In the genomic region with DNA sequence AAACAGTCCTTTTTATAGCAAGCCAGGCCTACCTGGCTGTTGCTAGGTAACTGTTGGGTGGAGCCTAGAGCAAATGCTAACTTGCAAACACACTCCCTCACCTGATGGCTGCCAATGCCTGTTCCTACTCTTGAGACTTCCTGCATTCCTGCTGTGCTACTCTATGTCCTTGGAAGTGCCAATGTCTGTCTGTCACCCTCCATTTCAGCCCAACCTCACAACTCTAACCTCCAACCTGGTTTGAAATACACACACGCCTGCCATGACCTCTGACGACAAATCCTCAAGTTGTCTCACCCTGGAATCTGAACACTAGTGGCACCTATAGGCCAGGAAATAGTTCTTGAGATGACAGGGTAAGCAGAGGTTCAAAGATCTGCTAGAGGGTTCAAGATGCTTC, we compare ENCODE assay signal across 14 mouse cellular contexts. TPM values are rescaled to one million over a fixed set of nuclear protein-coding genes. Genes with fewer than 3 reads are reported as not detected.
A peak's percentile ranks its signal among the peaks of the same experiment; 100 is the strongest.
DNase-seq lines count a peak whose midpoint lies in the region; ATAC-seq lines count a peak whose summit lies in the region.
"Had no signal": no experiment of that assay in that cellular context is flagged by ENCODE, and none has a peak within 500 bp of the region (broad histone marks: within the 10 kb centered on the region; RNA-seq: fewer than 3 reads in every experiment).

No protein-coding gene starts in this region.

- peak; percentile 63 for DNase-seq in kidney, postnatal 14 days
- peak; percentile 42 for DNase-seq in lung, postnatal 14 days
- no peak for DNase-seq in cerebellum, postnatal 4 days (ENCODE audit: low spot score in 2 of 2)
- no peak for DNase-seq in neural tube, embryonic 10.5 days (ENCODE audit: extremely low spot score, low spot score)
- DNase-seq in left cerebral cortex, adult 8-10 months (ENCODE audit: low spot score in 2 of 2) = no peak
- no peak for DNase-seq in retina, postnatal 1 day
- DNase-seq: adrenal gland, adult 2 months; cerebellum, postnatal 36 days; gastrocnemius, adult 2 months; layer of hippocampus, adult 9-11 months; liver, embryonic 13.5 days had no signal

- ATAC-seq in CD4-positive, CD25-positive, alpha-beta regulatory T cell, adult 4 months = peak; percentile 62
- peak; percentile 45 for ATAC-seq in inflammation-experienced regulatory T-cells, adult 6 months
- ATAC-seq: forebrain, embryonic 14.5 days had no signal

RNA-seq across cellular contexts. Expression of a gene that starts 5.9 kb away (rescaled TPM):
- polyA plus RNA-seq in CD4-positive, CD25-positive, alpha-beta regulatory T cell, adult 4 months (2017; shearing (Covaris generic)) = 100 to 1,000 TPM; 223 to 311 TPM
- polyA plus RNA-seq in inflammation-experienced regulatory T-cells, adult 6 months (2017; shearing (Covaris generic)) = 100 to 1,000 TPM; 168 to 273 (median 211) TPM
- total RNA-seq in left cerebral cortex, adult 8-10 months (2022) = 10 to 100 TPM; 13.4 to 22.3 (median 19.6) TPM

RNA-seq across cellular contexts. Expression of a gene that starts 9.7 kb away (rescaled TPM):
- 10 to 100 TPM; 49.2 to 76.4 TPM for polyA plus RNA-seq in CD4-positive, CD25-positive, alpha-beta regulatory T cell, adult 4 months (2017; shearing (Covaris generic))
- polyA plus RNA-seq in inflammation-experienced regulatory T-cells, adult 6 months (2017; shearing (Covaris generic)) = 10 to 100 TPM; 35.8 to 65.7 (median 56.6) TPM
- total RNA-seq in left cerebral cortex, adult 8-10 months (2022) = 10 to 100 TPM; 54.3 to 69.5 (median 55.2) TPM

RNA-seq across cellular contexts. Expression of a gene that starts 20.5 kb away (rescaled TPM):
- 1 to 10 TPM in 1 of 2 experiments, under 1 TPM in 1; 0.89 to 1.4 TPM for polyA plus RNA-seq in CD4-positive, CD25-positive, alpha-beta regulatory T cell, adult 4 months (2017; shearing (Covaris generic))
- 1 to 10 TPM in 2 of 3 experiments, under 1 TPM in 1; 0.87 to 2.7 (median 1.2) TPM for polyA plus RNA-seq in inflammation-experienced regulatory T-cells, adult 6 months (2017; shearing (Covaris generic))
- 10 to 100 TPM; 32.1 to 39.3 (median 37.7) TPM for total RNA-seq in left cerebral cortex, adult 8-10 months (2022)

RNA-seq across cellular contexts. Expression of a gene that starts 33.1 kb away (rescaled TPM):
- 10 to 100 TPM; 34.2 to 42.6 TPM for polyA plus RNA-seq in CD4-positive, CD25-positive, alpha-beta regulatory T cell, adult 4 months (2017; shearing (Covaris generic))
- polyA plus RNA-seq in inflammation-experienced regulatory T-cells, adult 6 months (2017; shearing (Covaris generic)) = 10 to 100 TPM; 21.5 to 42.4 (median 41.8) TPM
- total RNA-seq in left cerebral cortex, adult 8-10 months (2022) = 10 to 100 TPM; 33.2 to 38.0 (median 35.5) TPM

RNA-seq across cellular contexts. Expression of a gene that starts 45.8 kb away (rescaled TPM):
- 10 to 100 TPM; 91.6 to 98.5 TPM for polyA plus RNA-seq in CD4-positive, CD25-positive, alpha-beta regulatory T cell, adult 4 months (2017; shearing (Covaris generic))
- 100 to 1,000 TPM in 2 of 3 experiments, 10 to 100 TPM in 1; 98.7 to 106 (median 103) TPM for polyA plus RNA-seq in inflammation-experienced regulatory T-cells, adult 6 months (2017; shearing (Covaris generic))
- total RNA-seq in left cerebral cortex, adult 8-10 months (2022) = 10 to 100 TPM; 73.6 to 77.5 (median 75.6) TPM

Comparison
In these comparisons a context has a peak if more than half of its experiments do, and no peak if none do; other contexts are left out.
1. DNase-seq: peak in kidney, postnatal 14 days (single experiment) and lung, postnatal 14 days (single experiment); none in cerebellum, postnatal 4 days (0 of 2), neural tube, embryonic 10.5 days (single experiment), left cerebral cortex, adult 8-10 months (0 of 2) and retina, postnatal 1 day (single experiment).